Mouse (Mus musculus) hematopoietic multipotent progenitor cell, adult 10-12 weeks (in vitro differentiated cells): Measurements from ENCODE around the gene Vmn2r11. TPM values are rescaled to one million over a fixed set of nuclear protein-coding genes. Genes with fewer than 3 reads are reported as not detected.

Source experiments
- polyA plus RNA-seq: library from polyadenylated mRNA; stranded (reverse); fragments of >175 nt; gene quantifications from 2 replicates; pipeline ENCODE4 v1.2.3, GENCODE M21; 2012; ENCODE audit warnings: low replicate concordance

The Vmn2r11 gene
- polyA plus RNA-seq, result not detected in 2 replicates

DNA sequence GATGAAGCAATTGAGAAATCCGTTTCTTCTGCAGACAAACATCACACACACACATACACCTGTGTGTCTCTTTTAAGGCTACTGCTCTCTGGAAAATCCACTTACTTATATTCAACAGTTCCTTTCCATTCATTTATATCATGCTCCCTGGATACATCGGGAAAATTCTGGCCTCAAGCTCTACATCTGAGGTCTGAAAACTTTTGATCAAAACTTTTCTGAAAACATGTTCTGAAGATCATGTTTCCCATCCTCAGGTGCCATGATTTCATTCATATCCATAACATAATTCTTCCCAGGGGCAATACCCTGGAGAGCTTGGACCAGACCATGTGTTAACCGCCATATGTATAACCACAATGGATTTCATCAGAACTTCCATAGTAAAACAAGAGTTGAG is at the start of gene Vmn2r11:
Vmn2r11 (minus strand) TSS at position 101 of the 400 bp plus-strand sequence.

DNA sequence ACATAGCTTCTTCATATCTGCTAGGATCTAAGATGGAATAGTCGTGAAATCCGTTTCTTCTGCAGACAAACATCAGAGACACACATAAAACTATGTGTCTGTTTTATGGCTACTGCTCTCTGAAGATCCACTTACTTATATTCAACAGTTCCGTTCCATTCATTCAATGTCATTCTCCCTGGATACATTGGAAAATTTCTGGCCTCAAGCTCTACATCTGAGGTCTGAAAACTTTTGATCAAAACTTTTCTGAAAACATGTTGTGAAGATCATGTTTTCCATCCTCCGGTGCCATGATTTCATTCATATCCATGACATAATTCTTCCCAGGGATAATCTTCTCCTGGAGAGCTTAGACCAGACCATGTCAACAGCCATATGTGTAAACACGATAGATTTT is 38.5 kb upstream of the Vmn2r11 start, which contains the start of gene Vmn2r12:
Vmn2r12 (minus strand) TSS at position 101 of the 400 bp plus-strand sequence.

DNA sequence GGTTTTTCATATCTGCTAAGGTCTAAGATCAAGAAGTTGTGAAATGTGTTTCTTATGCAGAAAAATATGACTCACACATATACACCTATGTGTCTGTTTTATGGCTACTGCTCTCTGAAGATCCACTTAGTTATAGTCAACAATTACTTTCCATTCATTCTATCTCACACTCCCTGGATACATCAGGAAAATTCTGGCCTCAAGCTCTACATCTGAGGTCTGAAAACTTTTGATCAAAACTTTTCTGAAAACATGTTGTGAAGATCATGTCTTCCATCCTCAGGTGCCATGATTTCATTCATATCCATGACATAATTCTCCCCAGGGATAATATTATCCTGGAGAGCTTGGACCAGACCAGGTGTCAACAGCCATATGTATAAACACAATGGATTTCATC is 52.9 kb downstream of the Vmn2r11 start, which contains the start of gene Vmn2r10:
Vmn2r10 (minus strand) TSS at position 101 of the 400 bp plus-strand sequence.

Other genes starting within 250 kb of the Vmn2r11 start
- not detected in 2 replicates for gene Vmn2r9, start 207.0 kb downstream of the Vmn2r11 start, polyA plus RNA-seq
- gene Vmn2r10, start 53.0 kb downstream of the Vmn2r11 start, polyA plus RNA-seq, result not detected in 2 replicates
- gene Vmn2r12, start 38.4 kb upstream of the Vmn2r11 start, polyA plus RNA-seq, result not detected in 2 replicates
- gene Vmn2r13, start 132.6 kb upstream of the Vmn2r11 start, polyA plus RNA-seq, result not detected in 2 replicates
- not detected in 2 replicates for gene Vmn2r14, start 165.1 kb upstream of the Vmn2r11 start, polyA plus RNA-seq
- not detected in 2 replicates for gene Vmn2r15, start 238.1 kb upstream of the Vmn2r11 start, polyA plus RNA-seq